Mouse (Mus musculus) hindbrain, embryonic 14.5 days (tissue): ENCODE measurements around the gene Rnf145. TPM values are rescaled to one million over a fixed set of nuclear protein-coding genes. Genes with fewer than 3 reads are reported as not detected.
"Not testable (repeated sequence)": the region's sequence is repeated elsewhere in the genome, so short reads cannot be mapped to it uniquely, and the experiment has no call there.

ENCODE experiments used
- ATAC-seq: fragments of 200-750 bp; cut with Nextera tagmentation; 2 replicates; pipeline ENCODE4 v1.8.0; 2017; ENCODE audit warnings: moderate number of reproducible peaks, mild to moderate bottlenecking, moderate TSS enrichment, moderate library complexity; ENCODE audit not compliant: low FRiP score
- DNase-seq: peaks from one replicate; pipeline ENCODE4 v3.0.0-alpha.2; 2015; ENCODE audit warnings: low spot score
- H3K27ac ChIP-seq: fragments of 300-500 bp; sonication (generic); 2 replicates; pipeline ENCODE4 v1.5.1; 2014; ENCODE audit warnings: mild to moderate bottlenecking, moderate library complexity
- H3K27me3 ChIP-seq: fragments of 300-500 bp; sonication (generic); 2 replicates; pipeline ENCODE4 v1.6.1; 2014; ENCODE audit warnings: mild to moderate bottlenecking, low read length, mixed read lengths; ENCODE audit not compliant: control insufficient read depth, insufficient read depth
- H3K36me3 ChIP-seq: fragments of 300-500 bp; sonication (generic); replicated peaks from 2 replicates; pipeline ENCODE4 v1.6.1; 2014; ENCODE audit not compliant: control insufficient read depth, insufficient read depth
- H3K4me1 ChIP-seq: fragments of 300-500 bp; sonication (generic); replicated peaks from 2 replicates; pipeline ENCODE4 v1.6.1; 2014; ENCODE audit warnings: antibody characterized with exemption, low read length, mixed read lengths; ENCODE audit not compliant: control insufficient read depth, insufficient read depth
- H3K4me2 ChIP-seq: fragments of 300-500 bp; sonication (generic); replicated peaks from 2 replicates; pipeline ENCODE4 v1.6.1; 2014; ENCODE audit warnings: mild to moderate bottlenecking, moderate library complexity
- H3K4me3 ChIP-seq: fragments of 300-500 bp; sonication (generic); replicated peaks from 2 replicates; pipeline ENCODE4 v1.5.1; 2014; ENCODE audit warnings: mild to moderate bottlenecking, low read length
- H3K9ac ChIP-seq: fragments of 300-500 bp; sonication (generic); 2 replicates; pipeline ENCODE4 v1.6.1; 2014
- H3K9me3 ChIP-seq: fragments of 300-500 bp; sonication (generic); 2 replicates; pipeline ENCODE4 v1.6.1; 2016; ENCODE audit warnings: low read length; ENCODE audit not compliant: control insufficient read depth
- WGBS: fragments of 180-500 bp; shearing (Covaris S2); extraction: QIAGEN DNeasy Blood & Tissue Kit; methylation state at CpG from one replicate; pipeline ENCODE4 v1.1.7; 2014; 5-methylcytosine and 5-hydroxymethylcytosine counted together
- polyA plus RNA-seq: library from polyadenylated mRNA; unstranded; fragments of >200 nt; fragmentation: Nextera tagmentation; extraction: Ambion mirVana; gene quantifications from 2 replicates; pipeline ENCODE4 v1.2.1, GENCODE M21; 2014

Gene Rnf145
- polyA plus RNA-seq, 1 experiment from 2014 or later: 134 TPM

- Histone ChIP-seq H3K4me2 (no peak overlapping the region), H3K36me3 (peaks cover 82% of the 10 kb centered on the region), H3K4me1 (no peaks in the 10 kb centered on the region), H3K9me3 (0 out of 2 replicates have a peak, but pooled peaks cover 7% of the 10 kb centered on the region), H3K4me3 (no peak overlapping the region), H3K27ac (no peak overlapping the region), H3K27me3 (no peaks in the 10 kb centered on the region), H3K9ac (no peak overlapping the region)
- DNase-seq: no peak
- ATAC-seq: no peak
These were observed 46.2 kb downstream of the Rnf145 start for GRCm38 (mm10) chr11:44564940-44565339.

- not testable (repeated sequence) for H3K27me3 ChIP-seq, H3K4me3 ChIP-seq, H3K4me1 ChIP-seq, H3K4me2 ChIP-seq, H3K9me3 ChIP-seq, ATAC-seq, DNase-seq, H3K9ac ChIP-seq, H3K27ac ChIP-seq
- H3K36me3 ChIP-seq: peaks cover 28% of the 10 kb centered on the region
- WGBS: 96% methylated on average over 4 of the region's 4 CpGs
These were observed 51.6 kb downstream of the Rnf145 start for GRCm38 (mm10) chr11:44570336-44570735.

GRCm38 (mm10) chr11:44572781-44573180 is 54.0 kb downstream of the Rnf145 start:
- DNase-seq: no peak
- ATAC-seq: no peak
- no peak overlapping the region for H3K4me3 ChIP-seq
- H3K27ac ChIP-seq: no peak overlapping the region
- H3K4me1 ChIP-seq: no peaks in the 10 kb centered on the region
- 0 out of 2 replicates have a peak, but pooled peaks cover 7% of the 10 kb centered on the region for H3K9me3 ChIP-seq
- H3K27me3 ChIP-seq: no peaks in the 10 kb centered on the region
- no peak overlapping the region for H3K9ac ChIP-seq
- H3K4me2 ChIP-seq: no peak overlapping the region
- 98% methylated on average over 5 of the region's 5 CpGs for WGBS
- 0 out of 2 replicates have a peak, but pooled peaks cover 7% of the 10 kb centered on the region for H3K36me3 ChIP-seq

- no peak overlapping the region for H3K4me2 ChIP-seq
- H3K36me3 ChIP-seq: 0 out of 2 replicates have a peak, but pooled peaks cover 7% of the 10 kb centered on the region
- 0 out of 2 replicates have a peak, but pooled peaks cover 7% of the 10 kb centered on the region for H3K9me3 ChIP-seq
- no peak for DNase-seq
- ATAC-seq: no peak
- no peaks in the 10 kb centered on the region for H3K27me3 ChIP-seq
- no peak overlapping the region for H3K9ac ChIP-seq
- H3K4me3 ChIP-seq: no peak overlapping the region
- no peak overlapping the region for H3K27ac ChIP-seq
- 84% methylated on average over 3 of the region's 3 CpGs for WGBS
- H3K4me1 ChIP-seq: no peaks in the 10 kb centered on the region
These were observed 54.6 kb downstream of the Rnf145 start for GRCm38 (mm10) chr11:44573396-44573795.

GRCm38 (mm10) chr11:44574391-44574790 is 55.6 kb downstream of the Rnf145 start:
- Histone ChIP-seq H3K27ac (no peak overlapping the region), H3K4me2 (no peak overlapping the region), H3K9ac (no peak overlapping the region), H3K4me1 (no peaks in the 10 kb centered on the region), H3K27me3 (no peaks in the 10 kb centered on the region), H3K36me3 (0 out of 2 replicates have a peak, but pooled peaks cover 4% of the 10 kb centered on the region), H3K4me3 (no peak overlapping the region), H3K9me3 (0 out of 2 replicates have a peak, but pooled peaks cover 5% of the 10 kb centered on the region)
- ATAC-seq (no peak), DNase-seq (no peak)
- 87% methylated on average over 8 of the region's 8 CpGs for WGBS

- H3K9me3 ChIP-seq: 0 out of 2 replicates have a peak, but pooled peaks cover under 1% of the 10 kb centered on the region
- WGBS: 94% methylated on average over 5 of the region's 5 CpGs
- no peak overlapping the region for H3K4me3 ChIP-seq
- no peaks in the 10 kb centered on the region for H3K4me1 ChIP-seq
- no peak for DNase-seq
- no peaks in the 10 kb centered on the region for H3K27me3 ChIP-seq
- 0 out of 2 replicates have a peak, but pooled peaks cover under 1% of the 10 kb centered on the region for H3K36me3 ChIP-seq
- no peak for ATAC-seq
- no peak overlapping the region for H3K9ac ChIP-seq
- H3K27ac ChIP-seq: no peak overlapping the region
- H3K4me2 ChIP-seq: no peak overlapping the region
These were observed 56.1 kb downstream of the Rnf145 start for GRCm38 (mm10) chr11:44574820-44575219.

- H3K27me3 ChIP-seq: no peaks in the 10 kb centered on the region
- no peak overlapping the region for H3K9ac ChIP-seq
- no peaks in the 10 kb centered on the region for H3K36me3 ChIP-seq
- DNase-seq: no peak
- H3K4me3 ChIP-seq: no peak overlapping the region
- no peak overlapping the region for H3K27ac ChIP-seq
- no peaks in the 10 kb centered on the region for H3K4me1 ChIP-seq
- no peak for ATAC-seq
- H3K9me3 ChIP-seq: no peaks in the 10 kb centered on the region
- 86% methylated on average over 9 of the region's 9 CpGs for WGBS
- no peak overlapping the region for H3K4me2 ChIP-seq
These were observed 59.1 kb downstream of the Rnf145 start for GRCm38 (mm10) chr11:44577911-44578310.

- no peaks in the 10 kb centered on the region for H3K4me1 ChIP-seq
- no peak overlapping the region for H3K9ac ChIP-seq
- H3K4me2 ChIP-seq: no peak overlapping the region
- DNase-seq (no peak), ATAC-seq (no peak)
- no peak overlapping the region for H3K4me3 ChIP-seq
- H3K36me3 ChIP-seq: no peaks in the 10 kb centered on the region
- WGBS: 32% methylated on average over 11 of the region's 11 CpGs
- no peaks in the 10 kb centered on the region for H3K9me3 ChIP-seq
- H3K27me3 ChIP-seq: no peaks in the 10 kb centered on the region
- H3K27ac ChIP-seq: no peak overlapping the region
These were observed 62.5 kb downstream of the Rnf145 start for GRCm38 (mm10) chr11:44581277-44581683.

- no peak overlapping the region for H3K4me3 ChIP-seq
- H3K4me2 ChIP-seq: no peak overlapping the region
- 9% methylated on average over 3 of the region's 3 CpGs for WGBS
- no peak overlapping the region for H3K9ac ChIP-seq
- H3K27ac ChIP-seq: no peak overlapping the region
- H3K36me3 ChIP-seq: no peaks in the 10 kb centered on the region
- ATAC-seq (peak; percentile 62; the same call in 1 of the 2 replicates), DNase-seq (peak; percentile 99)
- no peaks in the 10 kb centered on the region for H3K27me3 ChIP-seq
- H3K9me3 ChIP-seq: no peaks in the 10 kb centered on the region
- no peaks in the 10 kb centered on the region for H3K4me1 ChIP-seq
These were observed 67.4 kb downstream of the Rnf145 start for GRCm38 (mm10) chr11:44586047-44586696.
